Mouse (Mus musculus): ENCODE data around the gene Stx5a. TPM values are rescaled to one million over a fixed set of nuclear protein-coding genes. Genes with fewer than 3 reads are reported as not detected.
"Not testable (repeated sequence)": the region's sequence is repeated elsewhere in the genome, so short reads cannot be mapped to it uniquely, and the experiment has no call there.

Stx5a gene
- polyA plus RNA-seq, 1 experiment from 2014 or later, result 120 TPM

DNA sequence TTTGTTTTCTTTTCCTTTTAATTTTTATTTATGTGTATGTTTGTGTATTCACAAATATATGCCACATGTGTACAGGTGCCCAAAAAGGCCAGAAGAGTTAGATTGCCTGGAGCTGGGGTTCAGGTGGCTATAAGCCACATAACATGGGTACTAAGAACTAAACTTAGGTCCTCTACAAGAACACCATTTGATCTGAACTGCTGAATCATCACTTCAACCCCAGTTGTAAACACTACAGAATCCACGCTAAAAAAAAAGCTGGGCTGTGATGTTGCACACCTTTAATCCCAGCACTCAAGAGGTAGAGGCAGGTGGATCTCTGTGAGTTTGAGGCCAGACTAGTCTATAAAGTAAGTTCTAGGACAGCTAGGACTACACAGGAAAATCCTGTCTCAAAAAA is 19.8 kb upstream of the Stx5a start:
- Histone ChIP-seq H3K4me3 (no peak overlapping the region; the same call in 1 of the 2 replicates), H3K4me1 (replicated peaks) (peaks cover 41% of the 10 kb centered on the region), H3K36me3 (peaks cover 20% of the 10 kb centered on the region), H3K27me3 (no peaks in the 10 kb centered on the region), H3K9me3 (no peaks in the 10 kb centered on the region), H3K9ac (peak overlapping the region; percentile 43; the same call in 1 of the 2 replicates), H3K27ac (no peak overlapping the region), H3K4me2 (peak overlapping the region; percentile 76)
- ATAC-seq (ENCODE audit: low FRiP score), result no peak
- WGBS, result 82% methylated on average over 1 of the region's 1 CpGs

DNA sequence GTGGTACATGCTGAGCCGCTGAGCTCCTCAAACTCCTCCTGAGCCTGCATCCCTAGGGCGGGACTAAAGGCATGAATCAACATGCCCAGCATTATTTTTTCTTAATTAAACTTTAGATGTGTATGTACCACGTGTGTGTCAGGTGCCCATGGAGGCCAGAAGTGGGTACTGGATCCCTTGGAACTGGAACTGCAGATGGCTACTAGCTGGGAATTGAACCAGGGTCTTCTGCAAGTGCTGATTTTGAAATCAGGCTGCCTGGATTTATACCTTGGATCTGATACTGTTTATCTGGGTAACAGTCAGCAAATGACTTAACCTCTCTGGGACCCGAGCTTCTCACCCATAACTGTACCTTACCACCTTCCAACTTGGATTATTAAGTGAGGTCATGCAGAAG is 19.2 kb upstream of the Stx5a start:
- Histone ChIP-seq H3K9me3 (no peaks in the 10 kb centered on the region), H3K4me3 (peak overlapping the region; percentile 68), H3K9ac (peak overlapping the region; percentile 96), H3K36me3 (peaks cover 26% of the 10 kb centered on the region), H3K4me1 (replicated peaks) (peaks cover 41% of the 10 kb centered on the region), H3K4me2 (peak overlapping the region; percentile 76), H3K27me3 (no peaks in the 10 kb centered on the region), H3K27ac (peak overlapping the region; percentile 96)
- no peak for ATAC-seq (ENCODE audit: low FRiP score)
- WGBS, result 66% methylated on average over 4 of the region's 4 CpGs

DNA sequence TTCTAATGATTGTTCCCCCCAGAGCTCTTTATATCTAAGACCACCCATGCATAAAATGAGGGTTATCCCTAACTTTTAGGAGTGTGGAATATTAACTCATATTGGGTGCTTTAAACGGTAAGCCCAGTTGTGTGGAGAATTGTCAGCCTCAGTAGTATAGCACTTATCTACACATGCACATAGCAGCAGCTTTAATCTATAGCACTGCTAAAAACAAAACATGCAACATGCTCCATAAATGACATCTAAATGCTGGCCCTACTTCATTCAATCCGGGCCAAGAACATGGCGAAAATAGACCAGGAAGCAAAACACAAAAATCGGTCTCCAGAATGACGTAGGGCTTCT is 18.7 kb upstream of the Stx5a start:
- Histone ChIP-seq H3K4me1 (replicated peaks) (peaks cover 41% of the 10 kb centered on the region), H3K9ac (peak overlapping the region; percentile 96), H3K4me3 (peak overlapping the region; percentile 68), H3K9me3 (no peaks in the 10 kb centered on the region), H3K36me3 (peaks cover 28% of the 10 kb centered on the region), H3K27me3 (no peaks in the 10 kb centered on the region), H3K27ac (peak overlapping the region; percentile 96), H3K4me2 (peak overlapping the region; percentile 76)
- WGBS, result 2% methylated on average over 5 of the region's 5 CpGs
- ATAC-seq (ENCODE audit: low FRiP score), result peak; percentile 44

- Histone ChIP-seq H3K27ac (peak within 1 kb of the TSS; percentile 96), H3K4me1 (replicated peaks) (peaks cover 41% of the 10 kb centered on the region), H3K27me3 (no peaks in the 10 kb centered on the region), H3K36me3 (peaks cover 28% of the 10 kb centered on the region), H3K4me3 (peak within 1 kb of the TSS; percentile 68), H3K9ac (peak within 1 kb of the TSS; percentile 96), H3K9me3 (no peaks in the 10 kb centered on the region), H3K4me2 (peak within 1 kb of the TSS; percentile 76)
- ATAC-seq (ENCODE audit: low FRiP score), result peak; percentile 96
- under 1% methylated on average over 50 of the region's 50 CpGs for whole genome bisulfite sequencing
Measured at GRCm38 (mm10) chr19:8722907-8723573, 18.2 kb upstream of the Stx5a start, which contains the start of gene Slc3a2. Gene Slc3a2 (minus strand): TSS chr19:8723369.

- Histone ChIP-seq H3K36me3 (peaks cover 28% of the 10 kb centered on the region), H3K4me1 (replicated peaks) (peaks cover 41% of the 10 kb centered on the region), H3K4me3 (peak overlapping the region; percentile 68), H3K4me2 (peak overlapping the region; percentile 76), H3K27ac (peak overlapping the region; percentile 84), H3K27me3 (no peaks in the 10 kb centered on the region), H3K9me3 (no peaks in the 10 kb centered on the region), H3K9ac (peak overlapping the region; percentile 96)
- ATAC-seq (ENCODE audit: low FRiP score), result no peak
- under 1% methylated on average over 20 of the region's 20 CpGs for WGBS
Measured at GRCm38 (mm10) chr19:8723574-8724346, 17.5 kb upstream of the Stx5a start.

DNA sequence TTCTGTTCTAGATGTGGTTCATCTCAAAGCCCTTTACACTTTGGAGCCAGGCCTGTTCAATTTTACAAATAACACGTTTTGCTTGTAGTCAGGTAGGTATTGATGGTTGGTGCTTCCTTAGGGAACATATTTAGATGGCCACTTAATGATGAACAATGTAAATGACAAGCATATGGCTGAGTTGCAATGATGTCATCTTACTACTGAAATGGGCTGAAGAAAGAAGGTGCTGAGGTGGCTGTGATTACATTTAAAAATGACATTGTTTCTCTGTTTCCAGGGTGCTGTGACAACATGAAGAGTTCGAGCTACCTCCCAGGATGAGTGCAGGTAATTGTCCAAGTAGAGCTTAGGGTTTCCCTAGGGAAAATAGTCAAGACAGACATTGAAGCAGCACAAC is 16.8 kb upstream of the Stx5a start:
- H3K9me3 ChIP-seq, result no peaks in the 10 kb centered on the region
- H3K27me3 ChIP-seq, result no peaks in the 10 kb centered on the region
- ATAC-seq (ENCODE audit: low FRiP score), result no peak
- H3K4me2 ChIP-seq, result peak overlapping the region; percentile 76
- peak overlapping the region; percentile 68 for H3K4me3 ChIP-seq
- peak overlapping the region; percentile 84 for H3K27ac ChIP-seq
- H3K4me1 ChIP-seq (replicated peaks), result peaks cover 41% of the 10 kb centered on the region
- peak overlapping the region; percentile 96 for H3K9ac ChIP-seq
- H3K36me3 ChIP-seq, result peaks cover 28% of the 10 kb centered on the region
- WGBS, result 1% methylated on average over 2 of the region's 2 CpGs

DNA sequence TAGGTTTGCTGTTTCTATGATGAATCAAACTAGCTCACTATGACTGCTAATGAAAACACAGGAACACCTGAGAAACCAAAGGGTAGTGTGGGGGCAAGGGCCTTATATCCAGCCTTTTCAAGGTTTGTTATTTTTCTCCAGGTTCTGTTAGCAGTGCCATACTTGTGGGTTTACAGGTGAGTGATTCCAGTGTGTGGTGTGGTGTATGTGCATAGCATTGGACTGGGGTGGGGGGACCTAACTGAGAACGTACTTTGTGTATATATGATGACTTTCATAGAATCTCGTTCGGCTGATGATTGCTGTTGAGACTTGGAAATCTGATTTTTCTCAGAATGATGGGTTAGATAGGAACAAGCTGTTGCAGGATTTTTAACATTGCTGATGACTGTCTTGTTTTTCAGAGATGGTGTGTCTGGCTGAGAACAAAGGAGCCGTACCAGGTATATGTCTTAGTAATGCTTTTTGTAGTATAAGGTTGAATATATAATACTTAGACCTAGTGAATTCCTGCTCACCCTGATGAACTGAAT is 16.1 kb upstream of the Stx5a start:
- Histone ChIP-seq H3K4me1 (replicated peaks) (peaks cover 41% of the 10 kb centered on the region), H3K27ac (0 out of 2 replicates have a peak overlapping the region, but pooled peaks have one; percentile 84), H3K27me3 (no peaks in the 10 kb centered on the region), H3K4me2 (peak overlapping the region; percentile 76), H3K4me3 (peak overlapping the region; percentile 68), H3K36me3 (peaks cover 28% of the 10 kb centered on the region), H3K9ac (peak overlapping the region; percentile 96), H3K9me3 (no peaks in the 10 kb centered on the region)
- no peak for ATAC-seq (ENCODE audit: low FRiP score)
- 54% methylated on average over 4 of the region's 4 CpGs for WGBS

GRCm38 (mm10) chr19:8726609-8727390 is 14.4 kb upstream of the Stx5a start:
- Histone ChIP-seq H3K4me3 (no peak overlapping the region), H3K9me3 (no peaks in the 10 kb centered on the region), H3K4me2 (no peak overlapping the region), H3K36me3 (peaks cover 28% of the 10 kb centered on the region), H3K27ac (no peak overlapping the region), H3K4me1 (replicated peaks) (peaks cover 30% of the 10 kb centered on the region), H3K9ac (no peak overlapping the region), H3K27me3 (no peaks in the 10 kb centered on the region)
- ATAC-seq (ENCODE audit: low FRiP score), result no peak
- 18% methylated on average over 3 of the region's 3 CpGs for WGBS

DNA sequence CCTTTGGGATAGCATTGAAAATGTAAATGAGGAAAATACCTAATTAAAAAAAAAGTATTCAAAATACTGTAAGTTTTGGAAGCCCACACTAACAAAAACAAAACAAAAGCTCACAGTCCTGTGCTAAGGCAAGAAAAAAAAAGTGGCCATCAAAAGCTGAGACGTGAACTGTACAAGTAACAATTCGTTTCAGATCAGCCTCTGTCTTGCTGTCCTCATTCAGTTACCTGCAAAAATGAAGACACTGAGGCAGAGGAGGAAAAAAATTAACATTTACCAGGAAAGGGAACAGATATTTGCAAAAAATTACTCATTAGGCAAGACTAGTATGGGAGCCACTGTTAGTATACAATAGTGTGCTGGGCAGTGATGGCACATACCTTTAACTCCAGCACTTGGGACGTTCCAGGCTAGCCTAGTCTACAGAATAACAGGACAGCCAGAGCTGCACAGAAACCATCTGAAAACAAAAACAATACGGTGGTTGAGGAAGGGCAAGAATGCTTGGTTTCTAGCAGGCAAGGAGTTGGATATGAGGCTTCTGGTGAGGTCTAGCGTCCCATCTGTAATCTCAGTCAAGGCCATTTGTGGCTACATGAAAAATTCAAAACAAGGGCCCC is 13.6 kb upstream of the Stx5a start:
- Histone ChIP-seq H3K27ac (no peak overlapping the region), H3K27me3 (no peaks in the 10 kb centered on the region; the same call in 1 of the 2 replicates), H3K4me3 (no peak overlapping the region), H3K4me1 (replicated peaks) (peaks cover 22% of the 10 kb centered on the region), H3K4me2 (no peak overlapping the region), H3K36me3 (peaks cover 28% of the 10 kb centered on the region), H3K9ac (no peak overlapping the region), H3K9me3 (no peaks in the 10 kb centered on the region)
- 35% methylated on average over 5 of the region's 5 CpGs for WGBS
- no peak for ATAC-seq (ENCODE audit: low FRiP score)

- H3K4me3 ChIP-seq; ATAC-seq (ENCODE audit: low FRiP score); H3K4me2 ChIP-seq; H3K27me3 ChIP-seq; H3K27ac ChIP-seq; H3K9me3 ChIP-seq; H3K9ac ChIP-seq: not testable (repeated sequence)
- peaks cover 22% of the 10 kb centered on the region for H3K4me1 ChIP-seq (replicated peaks)
- 47% methylated on average over 3 of the region's 3 CpGs for WGBS
- H3K36me3 ChIP-seq, result peaks cover 28% of the 10 kb centered on the region
Measured at GRCm38 (mm10) chr19:8728335-8729099, 12.7 kb upstream of the Stx5a start.

DNA sequence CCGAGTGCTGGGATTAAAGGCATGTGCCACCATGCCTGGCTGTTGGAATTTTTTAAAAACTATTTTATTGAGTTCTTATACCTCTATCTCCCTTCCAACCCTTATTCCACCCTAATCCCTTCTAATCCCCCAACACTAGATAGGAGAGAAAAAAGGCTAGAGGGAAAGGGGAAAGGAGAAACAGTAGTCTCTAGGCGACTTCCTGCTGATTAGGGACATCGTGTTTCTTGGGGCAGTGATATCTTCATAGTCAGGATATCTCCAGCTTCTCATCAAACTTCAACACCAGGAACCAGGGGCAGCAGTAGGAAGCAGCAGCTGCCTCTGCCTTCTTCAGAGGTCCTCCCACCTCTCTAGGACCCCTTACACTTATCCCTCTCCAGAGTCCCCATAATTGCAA is 6.9 kb upstream of the Stx5a start:
- no peaks in the 10 kb centered on the region for H3K9me3 ChIP-seq
- 80% methylated on average over 3 of the region's 3 CpGs for WGBS
- H3K4me1 ChIP-seq (replicated peaks), result peaks cover 18% of the 10 kb centered on the region
- H3K36me3 ChIP-seq, result peaks cover 19% of the 10 kb centered on the region
- no peak overlapping the region for H3K4me3 ChIP-seq
- no peak overlapping the region for H3K9ac ChIP-seq
- no peaks in the 10 kb centered on the region; the same call in 1 of the 2 replicates for H3K27me3 ChIP-seq
- H3K4me2 ChIP-seq, result no peak overlapping the region
- no peak overlapping the region for H3K27ac ChIP-seq
- ATAC-seq (ENCODE audit: low FRiP score), result no peak
